Mouse (Mus musculus): ENCODE results near the gene Heatr5b. TPM values are rescaled to one million over a fixed set of nuclear protein-coding genes. Genes with fewer than 3 reads are reported as not detected.

The Heatr5b gene
- polyA plus RNA-seq, 1 experiment from 2014 or later: 22.9 TPM

GRCm38 (mm10) chr17:78737771-78738170 lies 97.4 kb downstream of the Heatr5b start:
- no peak for ATAC-seq (ENCODE audit: insufficient number of reproducible peaks, insufficient read depth, low FRiP score, low read depth)
- Histone ChIP-seq H3K36me3 (ENCODE audit: control insufficient read depth, insufficient read depth, low read length) (no peaks in the 10 kb centered on the region), H3K27me3 (ENCODE audit: control insufficient read depth, insufficient read depth, low read length) (no peaks in the 10 kb centered on the region), H3K9ac (ENCODE audit: low read length) (no peak overlapping the region), H3K4me3 (ENCODE audit: control insufficient read depth in 1 of 2, insufficient read depth in 1 of 2, low read depth in 1 of 2, low read length in 2 of 2) (no peak overlapping the region), H3K9me3 (ENCODE audit: control insufficient read depth, low read length) (no peaks in the 10 kb centered on the region), H3K4me1 (ENCODE audit: control insufficient read depth in 2 of 2, insufficient read depth in 2 of 2, low read length in 2 of 2) (peaks cover 0 to 23% of the 10 kb centered on the region in 2 experiments), H3K4me2 (ENCODE audit: low read length) (no peak overlapping the region), H3K27ac (replicated peaks in 1 of 2; ENCODE audit: control insufficient read depth in 1 of 2, insufficient read depth in 1 of 2, low read depth in 2 of 2, low read length in 2 of 2) (0 out of 4 replicates have a peak overlapping the region, but pooled peaks of 1 of the 2 experiments have one; percentile 44)
- WGBS: 54% methylated on average over 2 of the region's 2 CpGs

- peak within 1 kb of the TSS; percentile 86 to 97 for H3K27ac ChIP-seq (replicated peaks in 1 of 2; ENCODE audit: control insufficient read depth in 1 of 2, insufficient read depth in 1 of 2, low read depth in 2 of 2, low read length in 2 of 2)
- peaks cover 3% of the 10 kb centered on the region; the same call in 1 of the 2 replicates for H3K36me3 ChIP-seq (ENCODE audit: control insufficient read depth, insufficient read depth, low read length)
- no peaks in the 10 kb centered on the region for H3K9me3 ChIP-seq (ENCODE audit: control insufficient read depth, low read length)
- ATAC-seq (ENCODE audit: insufficient number of reproducible peaks, insufficient read depth, low FRiP score, low read depth): no peak
- WGBS: 36% methylated on average over 4 of the region's 4 CpGs
- peak within 1 kb of the TSS; percentile 98 for H3K9ac ChIP-seq (ENCODE audit: low read length)
- peak within 1 kb of the TSS; percentile 70 to 95 for H3K4me3 ChIP-seq (ENCODE audit: control insufficient read depth in 1 of 2, insufficient read depth in 1 of 2, low read depth in 1 of 2, low read length in 2 of 2)
- H3K27me3 ChIP-seq (ENCODE audit: control insufficient read depth, insufficient read depth, low read length): no peaks in the 10 kb centered on the region
- peaks cover 2 to 30% of the 10 kb centered on the region in 2 experiments for H3K4me1 ChIP-seq (ENCODE audit: control insufficient read depth in 2 of 2, insufficient read depth in 2 of 2, low read length in 2 of 2)
- H3K4me2 ChIP-seq (ENCODE audit: low read length): peak within 1 kb of the TSS; percentile 85
These were observed 98.1 kb downstream of the Heatr5b start, which contains the start of gene Strn for GRCm38 (mm10) chr17:78737096-78737495. Strn (minus strand) TSS chr17:78737196.

GRCm38 (mm10) chr17:78736473-78736988 lies 98.6 kb downstream of the Heatr5b start:
- ATAC-seq (ENCODE audit: insufficient number of reproducible peaks, insufficient read depth, low FRiP score, low read depth): peak; percentile 100
- peak overlapping the region; percentile 98 for H3K9ac ChIP-seq (ENCODE audit: low read length)
- H3K9me3 ChIP-seq (ENCODE audit: control insufficient read depth, low read length): no peaks in the 10 kb centered on the region
- peak overlapping the region; percentile 70 to 95 for H3K4me3 ChIP-seq (ENCODE audit: control insufficient read depth in 1 of 2, insufficient read depth in 1 of 2, low read depth in 1 of 2, low read length in 2 of 2)
- no peaks in the 10 kb centered on the region for H3K27me3 ChIP-seq (ENCODE audit: control insufficient read depth, insufficient read depth, low read length)
- peak overlapping the region; percentile 86 to 97 for H3K27ac ChIP-seq (replicated peaks in 1 of 2; ENCODE audit: control insufficient read depth in 1 of 2, insufficient read depth in 1 of 2, low read depth in 2 of 2, low read length in 2 of 2)
- H3K4me2 ChIP-seq (ENCODE audit: low read length): peak overlapping the region; percentile 85
- under 1% methylated on average over 53 of the region's 60 CpGs for WGBS
- H3K4me1 ChIP-seq (ENCODE audit: control insufficient read depth in 2 of 2, insufficient read depth in 2 of 2, low read length in 2 of 2): peaks cover 3 to 33% of the 10 kb centered on the region in 2 experiments
- peaks cover 3% of the 10 kb centered on the region; the same call in 1 of the 2 replicates for H3K36me3 ChIP-seq (ENCODE audit: control insufficient read depth, insufficient read depth, low read length)

DNA sequence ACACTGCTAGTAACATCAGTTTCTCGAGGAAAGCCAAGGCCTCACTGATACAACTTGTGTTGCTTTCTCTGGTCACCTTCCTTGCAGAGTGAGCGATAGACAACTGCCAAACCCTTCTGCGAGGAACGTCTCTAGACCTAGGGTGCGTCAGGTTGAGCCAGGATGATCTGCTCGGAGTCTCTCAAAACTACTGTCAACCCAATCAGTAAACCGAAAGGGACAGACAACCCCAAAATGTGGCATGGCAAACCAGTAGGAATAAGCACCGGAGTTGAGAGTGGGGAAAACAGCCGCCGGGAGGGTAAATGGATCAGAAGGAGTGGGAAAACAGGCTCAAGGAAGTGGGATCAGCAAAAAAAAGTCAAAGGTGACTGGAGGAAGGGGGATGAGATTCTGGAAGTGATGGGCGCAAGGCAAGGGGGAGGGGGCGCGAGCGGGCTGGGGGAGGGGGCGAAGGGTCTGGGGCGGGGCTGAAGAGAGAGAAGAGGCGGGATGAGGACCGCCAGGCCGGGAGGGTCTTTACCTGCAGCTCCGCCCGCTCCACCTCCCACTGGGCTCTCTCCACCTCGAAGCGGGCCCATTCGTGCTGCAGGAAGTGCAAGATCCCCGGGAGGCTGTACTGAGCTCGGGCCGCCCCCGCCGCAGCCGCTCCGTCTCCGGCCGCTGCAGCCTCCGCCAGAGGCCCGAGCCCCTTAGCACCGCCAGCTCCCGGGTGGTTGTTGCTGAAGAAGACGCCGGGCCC lies 99.3 kb downstream of the Heatr5b start:
- Histone ChIP-seq H3K27ac (replicated peaks in 1 of 2; ENCODE audit: control insufficient read depth in 1 of 2, insufficient read depth in 1 of 2, low read depth in 2 of 2, low read length in 2 of 2) (peak overlapping the region; percentile 82 to 97), H3K4me1 (ENCODE audit: control insufficient read depth in 2 of 2, insufficient read depth in 2 of 2, low read length in 2 of 2) (peaks cover 3 to 34% of the 10 kb centered on the region in 2 experiments), H3K36me3 (ENCODE audit: control insufficient read depth, insufficient read depth, low read length) (peaks cover 3% of the 10 kb centered on the region; the same call in 1 of the 2 replicates), H3K27me3 (ENCODE audit: control insufficient read depth, insufficient read depth, low read length) (no peaks in the 10 kb centered on the region), H3K4me3 (ENCODE audit: control insufficient read depth in 1 of 2, insufficient read depth in 1 of 2, low read depth in 1 of 2, low read length in 2 of 2) (peak overlapping the region; percentile 70 to 95), H3K4me2 (ENCODE audit: low read length) (peak overlapping the region; percentile 67), H3K9ac (ENCODE audit: low read length) (peak overlapping the region; percentile 98), H3K9me3 (ENCODE audit: control insufficient read depth, low read length) (no peaks in the 10 kb centered on the region)
- ATAC-seq (ENCODE audit: insufficient number of reproducible peaks, insufficient read depth, low FRiP score, low read depth): peak; percentile 71
- under 1% methylated on average over 34 of the region's 39 CpGs for WGBS

DNA sequence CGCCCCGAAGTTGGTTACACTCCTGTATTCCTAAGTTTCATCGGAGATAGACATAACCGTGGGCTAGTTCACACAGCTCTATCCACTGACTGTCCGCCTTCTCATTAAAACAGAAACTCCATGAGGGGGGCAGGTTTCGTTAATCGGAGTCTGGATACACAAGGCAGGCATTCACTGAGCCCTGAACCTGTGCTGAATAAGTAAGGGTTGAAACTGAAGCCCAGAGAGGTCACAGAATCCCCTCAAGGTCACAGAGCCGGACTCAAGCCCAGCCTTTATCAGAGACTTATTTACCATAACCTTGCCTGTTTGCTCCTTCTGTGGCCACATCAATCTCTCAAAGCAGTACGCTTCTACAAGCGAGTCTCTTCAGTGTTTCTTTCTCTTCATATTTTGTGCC lies 100.4 kb downstream of the Heatr5b start:
- peak overlapping the region; percentile 67 for H3K4me2 ChIP-seq (ENCODE audit: low read length)
- H3K36me3 ChIP-seq (ENCODE audit: control insufficient read depth, insufficient read depth, low read length): peaks cover 3% of the 10 kb centered on the region; the same call in 1 of the 2 replicates
- WGBS: 47% methylated on average over 10 of the region's 10 CpGs
- peak overlapping the region; percentile 70 to 95 for H3K4me3 ChIP-seq (ENCODE audit: control insufficient read depth in 1 of 2, insufficient read depth in 1 of 2, low read depth in 1 of 2, low read length in 2 of 2)
- peaks cover 5 to 38% of the 10 kb centered on the region in 2 experiments for H3K4me1 ChIP-seq (ENCODE audit: control insufficient read depth in 2 of 2, insufficient read depth in 2 of 2, low read length in 2 of 2)
- H3K27me3 ChIP-seq (ENCODE audit: control insufficient read depth, insufficient read depth, low read length): no peaks in the 10 kb centered on the region
- H3K27ac ChIP-seq (replicated peaks in 1 of 2; ENCODE audit: control insufficient read depth in 1 of 2, insufficient read depth in 1 of 2, low read depth in 2 of 2, low read length in 2 of 2): peak overlapping the region; percentile 71 to 97
- peak overlapping the region; percentile 98 for H3K9ac ChIP-seq (ENCODE audit: low read length)
- no peak for ATAC-seq (ENCODE audit: insufficient number of reproducible peaks, insufficient read depth, low FRiP score, low read depth)
- H3K9me3 ChIP-seq (ENCODE audit: control insufficient read depth, low read length): no peaks in the 10 kb centered on the region

DNA sequence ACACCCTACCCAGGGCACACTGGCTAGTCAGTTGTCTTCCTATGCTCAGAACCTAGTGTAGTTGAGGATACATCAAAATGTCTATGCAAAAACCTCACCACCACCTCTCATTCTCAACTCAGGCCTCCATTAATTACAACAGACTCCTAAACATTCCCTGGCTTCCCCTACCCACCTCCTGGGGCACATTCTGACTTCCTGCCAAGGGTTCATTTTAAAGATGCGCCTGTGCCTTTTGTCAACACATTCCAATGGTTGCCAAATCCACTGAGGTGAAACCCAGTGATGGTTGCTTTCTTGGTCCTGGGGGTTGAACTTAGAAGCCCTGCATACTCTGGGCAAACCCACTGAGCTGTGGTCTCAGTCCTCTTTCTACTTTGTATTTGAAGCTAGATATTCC lies 103.1 kb downstream of the Heatr5b start:
- Histone ChIP-seq H3K36me3 (ENCODE audit: control insufficient read depth, insufficient read depth, low read length) (peaks cover 3% of the 10 kb centered on the region; the same call in 1 of the 2 replicates), H3K9ac (ENCODE audit: low read length) (no peak overlapping the region), H3K4me3 (ENCODE audit: control insufficient read depth in 1 of 2, insufficient read depth in 1 of 2, low read depth in 1 of 2, low read length in 2 of 2) (no peak overlapping the region), H3K27me3 (ENCODE audit: control insufficient read depth, insufficient read depth, low read length) (no peaks in the 10 kb centered on the region), H3K4me1 (ENCODE audit: control insufficient read depth in 2 of 2, insufficient read depth in 2 of 2, low read length in 2 of 2) (peaks cover 5 to 40% of the 10 kb centered on the region in 2 experiments), H3K9me3 (ENCODE audit: control insufficient read depth, low read length) (no peaks in the 10 kb centered on the region), H3K4me2 (ENCODE audit: low read length) (peak overlapping the region; percentile 22; the same call in 1 of the 2 replicates), H3K27ac (replicated peaks in 1 of 2; ENCODE audit: control insufficient read depth in 1 of 2, insufficient read depth in 1 of 2, low read depth in 2 of 2, low read length in 2 of 2) (peak overlapping the region in 1 of 2 experiments; percentile 35; a peak in 2 of 4 replicates)
- WGBS: 38% methylated on average over 1 of the region's 1 CpGs
- no peak for ATAC-seq (ENCODE audit: insufficient number of reproducible peaks, insufficient read depth, low FRiP score, low read depth)

DNA sequence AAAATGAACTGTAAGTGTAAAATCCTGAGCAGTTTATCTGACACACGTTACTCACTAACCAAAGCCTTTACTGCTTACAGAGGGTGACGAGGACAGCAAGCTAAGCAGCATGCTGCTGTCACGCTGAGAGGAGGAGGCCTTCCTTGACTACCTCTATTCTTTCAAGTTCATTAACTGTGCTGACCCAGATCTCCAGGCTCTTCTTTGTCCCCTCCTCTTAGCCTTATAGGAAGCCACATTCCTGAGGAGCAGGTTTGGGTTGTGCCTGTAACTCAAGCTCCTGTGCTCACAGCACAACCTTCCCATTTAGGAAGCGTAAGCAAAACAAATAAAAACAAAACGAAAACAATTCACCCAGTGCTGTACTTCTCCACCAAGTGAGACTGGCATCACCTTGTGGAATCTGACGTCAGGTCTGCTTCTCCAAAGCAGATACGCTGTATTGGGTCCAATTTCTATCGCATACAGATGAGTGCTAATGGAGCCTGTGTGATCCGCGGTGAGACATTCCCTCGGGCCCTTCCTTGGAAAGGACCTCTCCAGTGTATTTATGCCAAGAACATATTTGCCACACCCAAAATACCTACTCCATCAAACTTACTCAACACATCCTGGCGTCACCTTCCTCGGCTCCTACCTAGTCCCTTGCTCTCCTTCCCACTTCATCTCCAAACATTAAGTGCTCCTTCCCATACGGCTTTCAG lies 108.3 kb downstream of the Heatr5b start:
- WGBS: 78% methylated on average over 14 of the region's 14 CpGs
- H3K27me3 ChIP-seq (ENCODE audit: control insufficient read depth, insufficient read depth, low read length): no peaks in the 10 kb centered on the region
- H3K4me1 ChIP-seq (ENCODE audit: control insufficient read depth in 2 of 2, insufficient read depth in 2 of 2, low read length in 2 of 2): peaks cover 6 to 31% of the 10 kb centered on the region in 2 experiments; a peak in 3 of 4 replicates
- H3K27ac ChIP-seq (replicated peaks in 1 of 2; ENCODE audit: control insufficient read depth in 1 of 2, insufficient read depth in 1 of 2, low read depth in 2 of 2, low read length in 2 of 2): no peak overlapping the region
- H3K4me3 ChIP-seq (ENCODE audit: control insufficient read depth in 1 of 2, insufficient read depth in 1 of 2, low read depth in 1 of 2, low read length in 2 of 2): no peak overlapping the region
- ATAC-seq (ENCODE audit: insufficient number of reproducible peaks, insufficient read depth, low FRiP score, low read depth): no peak
- H3K36me3 ChIP-seq (ENCODE audit: control insufficient read depth, insufficient read depth, low read length): 0 out of 2 replicates have a peak, but pooled peaks cover 3% of the 10 kb centered on the region
- no peak overlapping the region for H3K9ac ChIP-seq (ENCODE audit: low read length)
- H3K9me3 ChIP-seq (ENCODE audit: control insufficient read depth, low read length): no peaks in the 10 kb centered on the region
- 0 out of 2 replicates have a peak overlapping the region, but pooled peaks have one; percentile 8 for H3K4me2 ChIP-seq (ENCODE audit: low read length)
